Mouse (Mus musculus): ENCODE results near the gene Lrrc28.

Gene Lrrc28

DNA sequence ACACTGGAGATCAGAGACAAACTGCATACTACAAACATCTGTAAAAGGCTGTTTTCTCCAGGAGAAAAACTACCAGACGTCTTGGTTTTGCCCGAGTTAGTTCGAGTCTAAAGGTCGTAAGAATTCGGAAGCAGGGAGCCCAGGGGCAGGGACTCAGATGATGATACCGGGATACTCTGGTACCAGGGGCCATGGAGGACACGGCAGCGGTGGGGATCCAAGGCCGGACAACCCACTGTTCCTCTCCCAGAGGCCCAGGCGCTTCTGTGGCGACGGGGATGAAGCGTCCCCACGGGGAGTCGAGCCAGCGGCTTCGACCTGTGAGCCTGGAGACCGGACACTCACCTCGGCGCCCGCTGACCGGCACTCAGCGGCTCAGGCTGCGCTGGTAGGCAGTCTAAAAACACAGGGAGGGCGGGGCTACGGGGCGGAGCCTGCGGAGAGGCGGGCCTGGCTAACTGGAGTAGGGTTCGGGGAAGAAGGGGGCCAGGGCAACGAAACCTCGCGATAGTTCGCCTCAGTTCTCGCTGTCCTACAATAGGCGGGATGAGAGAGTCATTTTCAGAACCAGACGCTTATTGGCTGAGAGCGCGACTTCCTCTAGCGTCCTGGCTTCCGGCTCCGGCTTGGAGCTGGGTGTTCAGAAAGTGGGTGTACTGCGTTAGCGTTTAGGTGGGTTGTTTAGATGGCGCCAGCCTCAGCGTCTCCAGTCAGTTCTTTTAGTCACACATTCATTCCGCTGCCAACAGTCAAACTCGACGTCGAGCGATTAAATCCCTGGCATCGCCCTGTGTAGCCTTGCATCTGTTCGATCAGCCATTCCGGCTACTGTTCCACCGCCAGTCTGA lies at the start of gene Lrrc28:
Gene Lrrc28 (minus strand): TSS at position 436 of the 848 bp plus-strand sequence.
- peak; percentile 99 for DNase-seq

DNA sequence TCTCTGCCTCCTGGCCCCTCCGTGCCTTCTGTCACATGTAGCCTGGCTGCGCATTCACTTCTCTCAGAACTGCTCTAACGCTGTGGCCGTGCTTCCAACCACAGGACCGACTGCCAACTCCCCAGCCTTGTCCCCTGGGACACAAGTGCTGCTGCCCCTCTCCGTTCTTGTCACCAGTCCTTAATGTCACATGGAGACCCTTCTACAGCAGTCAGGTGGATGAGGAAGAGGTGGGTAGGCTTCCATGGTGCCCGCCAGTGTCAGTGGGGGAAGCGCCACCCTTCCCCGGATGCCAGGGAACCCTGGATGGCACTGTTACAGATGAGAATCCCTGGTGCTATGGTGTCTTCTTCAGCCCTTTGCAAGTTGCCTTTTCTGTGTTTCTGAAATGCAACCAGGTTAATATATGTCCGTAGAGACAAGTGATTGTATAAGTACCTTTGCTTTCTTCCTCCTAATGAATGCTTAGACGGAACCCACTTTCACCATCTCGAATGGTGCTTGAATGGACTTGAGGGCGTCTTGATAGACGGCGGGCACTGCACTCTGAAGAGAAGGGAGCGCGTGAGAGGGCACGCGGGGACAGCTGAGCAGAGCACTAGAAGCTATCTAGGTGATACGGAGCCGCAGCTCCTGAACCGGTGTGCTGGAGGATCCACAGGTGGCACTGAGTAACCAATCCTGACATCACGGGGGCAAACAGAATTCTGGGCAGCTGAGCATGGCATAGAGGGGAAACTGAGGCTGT lies 47.9 kb upstream of the Lrrc28 start:
- no peak for DNase-seq

DNA sequence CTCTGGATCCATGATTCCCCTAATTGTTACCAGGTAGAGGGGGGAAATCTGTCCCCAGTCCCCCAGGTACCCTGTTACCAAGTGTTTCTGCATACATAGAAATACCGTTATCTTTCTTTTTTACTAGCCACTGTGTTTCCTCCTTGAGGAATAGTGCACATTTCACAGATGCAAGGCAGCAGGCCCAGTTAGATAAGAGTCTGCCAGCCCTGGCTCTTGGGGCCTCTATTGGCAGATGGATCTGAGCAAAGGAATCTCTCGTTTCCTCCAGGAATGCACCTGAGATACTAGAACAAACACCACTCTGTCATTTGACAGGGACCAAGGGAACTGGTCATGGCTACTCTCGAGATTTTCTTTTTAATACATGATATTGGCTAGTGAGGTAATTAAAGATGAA lies 47.1 kb upstream of the Lrrc28 start:
- no peak for DNase-seq

DNA sequence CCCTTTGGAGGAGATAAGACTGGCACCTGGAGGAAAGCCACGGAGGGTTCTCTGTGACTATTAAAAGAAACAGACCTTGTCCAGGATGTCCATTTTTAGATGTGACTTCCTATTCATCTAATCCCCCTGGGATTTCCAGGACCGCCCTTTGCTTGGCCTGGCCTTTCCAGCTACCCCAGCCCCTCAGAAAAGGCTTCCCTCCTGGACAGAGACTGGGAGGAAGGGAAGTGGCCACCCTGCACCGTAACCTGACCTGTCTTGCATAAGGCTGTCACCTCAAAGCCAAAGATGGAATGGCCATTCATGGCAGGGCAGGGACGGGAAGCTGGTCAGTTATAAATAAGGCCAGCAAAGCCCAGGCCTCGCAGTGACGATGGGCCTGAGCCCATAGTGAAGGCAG lies 46.0 kb upstream of the Lrrc28 start:
- DNase-seq = no peak

DNA sequence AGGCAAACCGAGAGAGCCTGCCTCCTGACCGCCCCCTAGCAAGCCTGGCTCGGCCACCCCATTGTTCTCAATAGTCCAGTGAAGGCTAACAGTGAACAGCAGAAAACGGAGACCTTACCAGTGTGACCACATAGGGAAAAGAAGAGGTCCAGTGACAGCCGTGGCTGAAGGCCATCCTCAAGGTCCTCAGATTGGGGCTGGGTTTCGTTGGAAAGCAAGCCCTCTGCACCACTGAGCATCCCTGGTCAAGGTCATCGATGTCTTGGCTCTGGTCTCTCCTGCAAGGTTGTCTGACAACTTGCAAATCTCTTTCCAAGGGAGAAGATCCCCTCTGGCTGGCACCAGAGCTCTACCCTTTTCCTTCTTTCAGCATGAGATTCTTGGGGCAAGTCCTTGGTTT lies 44.7 kb upstream of the Lrrc28 start:
- no peak for DNase-seq

DNA sequence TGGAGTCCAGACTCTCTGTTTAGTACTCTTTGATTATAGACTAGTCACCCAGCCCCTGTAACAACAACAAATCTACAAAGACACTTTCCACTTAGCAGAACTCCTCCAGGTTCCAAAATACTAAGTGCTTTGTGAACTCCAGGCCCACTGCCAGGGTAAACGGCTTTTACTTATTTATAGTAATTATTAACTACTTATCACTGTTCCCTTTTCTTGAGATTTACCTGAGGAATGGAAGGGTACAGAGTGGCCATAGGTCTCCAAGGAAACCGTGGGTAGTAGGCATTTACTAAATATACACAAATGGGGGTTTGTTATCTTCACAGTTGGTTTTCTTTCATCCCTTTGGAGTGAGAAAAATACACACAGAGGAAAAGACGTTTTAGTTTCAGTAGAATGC lies 43.2 kb upstream of the Lrrc28 start:
- DNase-seq = no peak

DNA sequence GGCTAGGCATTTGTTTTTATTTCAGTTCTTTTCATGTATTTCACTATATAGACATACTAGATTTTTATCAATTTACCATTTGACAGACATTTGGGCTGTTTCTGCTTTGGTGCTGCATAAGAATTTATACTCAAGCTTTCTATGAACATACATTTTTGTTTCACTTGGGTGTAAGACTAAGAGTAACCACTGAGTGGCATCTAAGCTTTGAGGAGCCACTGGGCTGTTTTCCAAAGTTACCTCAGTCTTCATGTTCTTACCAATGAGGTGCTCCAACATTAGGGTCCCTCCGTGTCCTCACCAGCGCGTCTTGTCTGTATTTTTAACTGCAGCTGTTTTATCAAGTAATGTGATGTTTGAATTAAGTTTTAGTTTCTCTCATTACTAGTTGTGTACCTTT lies 41.5 kb upstream of the Lrrc28 start:
- no peak for DNase-seq

DNA sequence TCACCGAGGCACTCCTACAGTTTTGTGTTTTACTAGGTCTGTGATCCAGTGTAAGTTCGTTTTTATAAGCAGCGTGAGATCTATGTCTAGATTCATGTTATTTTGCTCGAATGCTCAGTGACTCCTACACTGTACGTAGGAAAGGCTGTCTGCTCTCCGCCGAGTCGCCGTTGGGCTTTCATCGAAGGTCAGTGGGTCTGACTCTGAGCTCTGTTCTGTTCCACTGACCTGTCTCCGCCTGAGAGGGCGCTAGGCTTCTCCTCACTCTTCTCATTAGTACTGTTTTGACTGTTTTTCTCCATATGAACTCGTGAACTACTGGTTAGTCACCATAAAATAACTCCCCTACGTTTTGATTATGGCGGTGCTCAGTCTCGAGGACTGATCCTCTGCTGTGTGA lies 37.9 kb upstream of the Lrrc28 start:
- DNase-seq = no peak

DNA sequence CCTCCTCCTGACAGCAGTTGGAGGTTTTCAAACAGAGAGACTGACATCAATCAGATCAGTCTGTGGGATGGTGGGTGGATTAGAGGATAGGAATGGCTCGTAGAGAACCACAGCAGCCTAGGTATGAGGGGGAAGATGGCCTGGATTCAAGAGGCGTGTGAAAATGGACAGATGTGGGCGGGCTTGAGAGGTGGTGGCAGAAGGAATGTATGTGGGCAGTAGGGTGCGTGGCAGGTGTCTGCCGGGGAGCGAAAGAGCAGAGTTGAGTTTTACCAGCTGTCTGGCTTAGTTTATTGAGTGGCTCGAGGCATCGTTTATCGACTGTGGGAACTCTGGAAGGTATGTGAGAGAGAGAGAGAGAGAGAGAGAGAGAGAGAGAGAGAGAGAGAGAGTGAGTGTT lies 36.0 kb upstream of the Lrrc28 start:
- no peak for DNase-seq

DNA sequence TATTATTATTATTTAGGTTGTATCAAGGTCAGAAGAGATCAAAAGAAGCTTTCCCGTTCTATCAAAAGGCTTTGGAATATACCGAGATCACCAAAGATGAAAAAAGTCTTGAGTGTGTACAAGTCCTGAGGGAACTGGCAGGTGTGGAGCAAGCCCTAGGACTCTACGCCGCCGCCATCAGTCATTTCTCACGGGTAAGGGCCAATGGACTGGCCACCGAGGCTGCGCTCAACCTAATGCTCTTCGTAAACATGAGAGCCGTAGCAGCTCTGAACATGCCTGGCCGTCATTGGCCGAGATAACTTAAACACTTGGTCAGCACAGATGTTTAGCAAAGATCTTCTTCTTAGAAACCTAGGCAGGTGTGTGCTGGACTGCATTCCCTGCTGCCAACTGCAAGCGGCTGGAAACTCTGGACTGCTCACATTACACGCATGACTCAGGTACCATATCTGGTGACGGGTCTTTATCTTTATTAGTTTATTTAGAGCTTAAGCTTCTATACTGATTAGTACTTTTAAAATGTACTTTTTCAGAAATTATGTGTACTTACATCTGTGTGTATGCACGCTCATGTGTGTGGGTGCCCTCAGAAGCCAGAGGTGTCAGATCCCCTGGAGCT lies 33.9 kb upstream of the Lrrc28 start:
- DNase-seq = no peak

DNA sequence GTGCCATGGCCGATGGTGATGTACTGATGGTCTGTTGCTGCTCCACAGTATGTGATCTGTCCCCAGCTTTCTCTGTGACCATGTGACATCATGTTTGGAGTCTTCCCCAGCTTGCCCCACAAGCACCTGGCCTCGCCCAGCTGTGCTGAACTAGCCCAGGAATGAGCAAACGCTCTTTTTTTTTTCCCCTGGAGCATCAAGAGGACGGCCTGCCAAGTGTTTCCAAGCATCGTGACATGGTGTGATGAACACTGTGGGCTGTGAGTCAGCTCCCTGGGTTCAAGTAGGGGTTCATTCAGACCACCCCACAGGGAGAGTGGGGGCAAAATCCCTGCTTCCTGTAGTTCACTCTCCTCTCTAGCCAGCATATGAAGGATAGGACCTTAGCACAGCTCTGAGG lies 28.6 kb upstream of the Lrrc28 start:
- no peak for DNase-seq

DNA sequence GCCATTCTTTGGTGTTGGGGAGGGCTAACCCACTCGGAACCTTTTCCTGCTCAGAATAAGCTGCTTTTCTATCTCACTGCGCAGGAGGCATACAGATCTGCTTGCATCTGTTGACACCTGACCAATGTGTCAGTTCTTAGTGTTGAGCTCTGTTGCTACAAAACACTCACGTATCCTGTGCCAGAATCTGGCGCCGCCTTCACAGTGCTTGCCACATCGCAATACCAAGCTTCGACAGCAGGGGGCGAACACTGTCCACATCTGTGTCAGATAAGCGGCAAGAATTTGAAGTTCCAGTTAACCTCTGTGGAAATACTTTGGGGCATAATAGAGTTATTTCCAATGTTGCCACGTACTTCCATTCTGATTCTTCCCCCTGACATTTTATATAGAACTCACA lies 27.6 kb upstream of the Lrrc28 start:
- peak; percentile 95 to 98 for DNase-seq

DNA sequence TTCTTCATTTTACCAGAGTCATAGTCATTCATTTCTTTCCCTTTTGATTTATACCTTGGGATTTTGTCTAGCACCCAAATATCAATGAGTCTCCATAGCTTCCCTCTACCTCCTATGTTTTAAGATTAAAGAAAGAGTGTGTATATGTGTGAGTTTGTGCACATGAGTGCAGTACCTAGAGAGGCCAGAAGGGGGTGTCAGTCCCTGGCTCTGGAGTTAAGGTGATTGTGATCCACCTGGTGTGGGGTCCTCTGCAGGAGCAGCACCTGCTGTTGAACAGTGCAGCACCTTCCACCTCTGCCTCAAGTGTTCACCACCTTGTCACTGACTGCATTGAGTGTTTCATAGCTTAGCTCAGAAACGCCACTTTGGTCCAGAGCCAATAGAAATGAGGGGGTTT lies 25.9 kb upstream of the Lrrc28 start:
- DNase-seq = no peak

DNA sequence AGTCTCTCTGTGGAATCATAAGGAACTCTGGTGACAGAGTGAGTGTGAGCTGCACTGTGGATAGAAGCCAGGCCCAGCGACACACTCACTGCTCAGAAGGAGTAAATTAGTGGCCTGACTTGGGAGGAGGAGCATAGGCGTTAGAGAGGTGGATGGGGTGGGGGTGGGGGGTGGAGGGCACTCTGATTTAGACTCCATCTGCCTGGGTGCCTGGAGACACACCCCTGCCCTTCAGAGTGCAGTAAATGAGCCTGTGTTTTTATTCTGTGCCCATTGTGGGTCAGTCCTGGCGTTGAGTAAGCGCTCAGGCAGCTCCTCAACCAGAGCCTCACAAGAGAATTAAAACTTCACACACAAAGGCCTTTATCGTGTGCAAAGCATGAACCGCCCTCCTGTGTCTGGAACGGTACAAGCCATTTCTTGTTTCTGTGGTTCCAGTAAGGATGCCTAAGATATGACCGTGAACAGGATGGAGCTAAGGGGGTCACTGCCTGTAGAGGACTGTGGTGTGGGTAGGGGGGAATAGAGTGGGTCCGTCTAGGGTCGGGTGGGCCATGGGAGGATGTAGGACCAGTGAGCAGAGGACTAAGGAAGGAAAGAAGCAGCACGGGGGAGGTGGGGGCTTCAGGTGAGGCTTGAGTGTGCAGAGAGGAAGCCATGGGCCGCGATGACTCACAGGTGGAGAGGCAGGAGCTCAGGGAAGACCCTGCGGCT lies 19.1 kb upstream of the Lrrc28 start:
- DNase-seq = no peak

DNA sequence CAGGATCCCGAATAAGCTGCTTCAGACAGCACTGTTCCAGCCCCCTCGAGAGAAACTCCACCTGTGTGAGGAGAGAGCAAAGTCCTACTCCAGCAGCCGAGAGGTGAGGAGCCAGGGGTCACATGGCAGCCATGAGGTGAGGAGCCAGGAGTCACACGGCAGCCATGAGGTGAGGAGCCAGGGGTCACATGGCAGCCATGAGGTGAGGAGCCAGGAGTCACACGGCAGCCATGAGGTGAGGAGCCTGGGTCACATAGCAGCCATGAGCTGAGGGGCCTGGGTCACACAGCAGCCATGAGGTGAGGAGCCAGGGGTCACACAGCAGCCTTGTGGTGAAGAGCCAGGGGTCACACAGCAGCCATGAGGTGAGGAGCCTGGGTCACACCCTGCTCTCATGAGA lies 17.4 kb upstream of the Lrrc28 start:
- DNase-seq = no peak

DNA sequence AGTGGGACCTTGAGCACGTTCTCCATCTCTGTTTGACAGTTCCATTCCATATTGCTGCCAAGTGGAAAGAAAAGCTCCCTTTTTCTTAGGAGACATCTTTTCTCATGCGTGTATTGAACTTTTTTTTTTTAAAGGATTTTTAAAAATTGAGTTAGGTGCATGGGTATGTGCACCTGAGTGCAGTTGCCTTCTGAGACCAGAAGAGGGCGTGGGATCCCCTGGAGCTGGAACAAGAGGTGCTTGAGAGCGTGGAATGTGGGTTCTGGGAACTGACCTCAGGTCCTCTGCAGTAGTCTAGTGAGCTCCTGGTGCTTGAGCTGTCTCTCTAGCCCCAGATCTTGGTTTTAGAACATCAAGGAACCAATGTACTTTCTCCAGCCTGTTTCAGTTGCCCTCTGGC lies 13.0 kb upstream of the Lrrc28 start:
- DNase-seq = no peak

DNA sequence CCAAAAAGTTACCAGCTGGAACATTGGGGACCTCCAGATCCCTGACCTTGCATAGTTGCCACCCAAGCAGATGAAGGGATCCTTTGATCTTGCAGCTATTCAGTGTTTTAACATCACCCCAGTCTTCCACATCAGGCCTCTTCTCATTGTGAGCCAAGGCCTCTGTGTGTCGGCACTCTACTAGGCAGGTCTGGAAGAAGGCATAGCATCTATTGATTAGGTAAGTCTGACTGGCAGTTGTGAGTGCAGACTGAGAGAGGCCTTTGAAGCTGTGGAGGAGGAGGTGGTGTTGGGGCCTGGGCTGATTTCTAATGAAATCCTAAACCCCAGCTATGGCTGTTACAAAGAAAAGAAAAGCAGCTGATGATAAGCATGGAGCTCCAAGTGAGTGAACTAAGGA lies 10.1 kb upstream of the Lrrc28 start:
- DNase-seq = no peak

DNA sequence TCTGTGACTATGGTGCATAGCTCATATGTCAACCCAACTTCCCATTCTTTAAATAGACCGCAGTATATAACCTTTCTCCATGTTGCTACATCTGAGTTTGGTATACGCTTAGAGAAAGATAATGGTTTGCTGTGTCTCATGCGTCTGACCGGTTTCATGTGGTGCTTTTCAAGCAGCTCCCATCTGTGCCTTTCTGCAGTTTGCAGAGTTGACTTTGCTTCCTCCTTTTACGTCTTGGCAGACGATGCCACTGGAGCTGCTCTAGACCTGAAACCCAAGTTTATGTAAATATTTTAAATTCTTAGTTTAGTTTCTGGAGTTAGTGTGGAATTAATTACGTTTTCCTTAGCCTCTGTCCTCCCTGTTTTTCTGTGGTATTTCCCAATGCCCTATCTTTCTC lies 9.6 kb upstream of the Lrrc28 start:
- DNase-seq = no peak

DNA sequence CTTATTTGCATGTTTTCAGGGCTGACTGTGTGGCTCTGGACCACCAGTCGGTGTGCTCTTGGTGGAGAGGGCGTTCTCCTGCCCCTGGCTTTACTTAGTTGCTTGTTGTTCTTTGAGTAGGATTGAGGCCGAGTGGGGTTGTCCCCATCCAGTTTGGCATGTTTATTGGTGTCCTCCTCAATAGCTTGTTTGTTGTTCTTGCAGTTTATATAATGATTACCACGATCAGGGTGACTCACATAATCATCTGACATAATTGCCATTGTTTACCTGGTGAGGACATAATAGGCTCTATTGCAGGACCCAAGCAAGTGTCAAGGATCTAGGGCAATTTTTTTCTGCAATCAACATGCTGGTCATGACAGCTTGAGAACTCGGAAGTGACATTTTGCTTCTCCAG lies 7.1 kb upstream of the Lrrc28 start:
- no peak for DNase-seq

DNA sequence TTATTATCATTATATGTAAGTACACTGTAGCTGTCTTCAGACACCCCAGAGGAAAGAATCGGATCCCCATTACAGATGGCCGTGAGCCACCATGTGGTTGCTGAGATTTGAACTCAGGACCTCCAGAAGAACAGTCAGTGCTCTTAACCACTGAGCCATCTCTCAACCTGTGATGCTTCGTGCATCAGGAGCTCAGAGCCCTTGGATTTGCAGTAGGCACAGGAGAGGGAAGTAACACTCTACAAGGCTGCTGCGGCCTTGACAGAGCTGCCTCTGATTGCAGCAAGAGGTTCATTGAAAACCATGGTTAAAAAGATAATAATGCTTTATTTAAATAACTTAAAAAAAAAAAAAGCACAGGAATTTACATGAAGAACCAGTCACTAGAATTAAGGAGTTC lies 3.3 kb upstream of the Lrrc28 start:
- DNase-seq = no peak

DNA sequence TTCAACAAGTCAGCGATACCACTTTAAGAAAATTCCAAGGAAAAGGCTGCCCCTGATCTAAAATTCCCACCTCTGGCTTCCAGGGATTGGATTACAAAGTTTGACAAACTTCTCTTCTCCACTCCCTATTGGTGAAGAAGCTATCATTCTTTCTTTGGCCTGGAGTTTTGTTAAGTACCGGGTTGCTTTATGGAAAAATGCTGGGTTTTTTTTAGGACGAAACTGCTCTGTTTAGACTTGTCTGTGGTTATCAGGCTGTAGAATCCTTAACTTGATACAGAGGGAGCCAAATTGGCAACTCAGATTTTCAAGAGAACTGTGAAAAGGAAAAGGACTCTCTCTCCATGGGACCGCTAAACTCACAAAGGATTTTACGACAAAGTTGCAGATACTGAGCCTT lies 2.2 kb upstream of the Lrrc28 start, which contains the start of gene Ttc23:
Gene Ttc23 (plus strand): TSS at position 134 of the 400 bp plus-strand sequence.
- no peak for DNase-seq

DNA sequence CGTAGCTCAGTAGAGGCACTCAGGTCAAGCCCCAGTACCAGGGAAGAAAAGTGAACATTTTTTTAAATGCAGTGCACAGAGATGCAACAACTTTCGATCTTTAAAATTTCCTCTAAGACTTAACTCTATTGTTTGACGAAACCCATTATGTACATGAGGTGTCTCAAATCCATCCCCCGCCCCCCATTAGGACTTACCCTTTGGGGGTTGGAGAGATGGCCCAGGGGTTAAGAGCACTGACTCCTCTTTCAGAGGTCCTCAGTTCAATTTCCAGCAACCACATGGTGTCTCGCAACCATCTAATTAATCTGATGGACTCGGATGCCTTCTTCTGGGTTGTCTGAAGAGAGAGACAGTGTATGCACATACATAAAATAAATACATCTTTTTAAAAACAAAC lies 1.1 kb upstream of the Lrrc28 start:
- DNase-seq = no peak

DNA sequence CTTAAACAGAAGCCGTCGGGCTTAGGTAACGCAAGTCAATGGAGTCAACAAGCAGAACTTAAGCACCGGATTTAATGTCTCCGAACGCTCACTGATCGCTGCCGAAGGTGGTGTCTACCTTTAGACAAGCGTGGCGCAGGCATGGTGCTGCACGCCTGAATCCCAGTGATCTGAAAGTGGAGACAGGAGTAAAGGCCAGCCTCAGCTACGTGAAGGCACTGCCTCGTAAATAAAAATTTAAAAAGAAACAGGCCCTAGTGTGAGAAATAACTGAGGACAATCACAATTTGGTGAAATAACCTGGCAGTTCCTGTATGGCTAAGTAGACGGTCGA lies 580 bp upstream of the Lrrc28 start:
- DNase-seq = no peak
